Mouse (Mus musculus): Measurements from ENCODE around the gene Zc2hc1c.

Gene Zc2hc1c

GRCm38 (mm10) chr12:85284996-85285395 is 3.4 kb upstream of the Zc2hc1c start:
- no peak for DNase-seq (ENCODE audit: low spot score)

- DNase-seq (ENCODE audit: low spot score), result no peak
Measured at GRCm38 (mm10) chr12:85286941-85287340, 1.4 kb upstream of the Zc2hc1c start.

- DNase-seq (ENCODE audit: low spot score), result peak; percentile 50
Measured at GRCm38 (mm10) chr12:85287809-85288485, 444 bp upstream of the Zc2hc1c start, which contains the start of gene Acyp1. Acyp1 (minus strand) TSS chr12:85288438.

- no peak for DNase-seq (ENCODE audit: low spot score)
Measured at GRCm38 (mm10) chr12:85289157-85290000, 988 bp downstream of the Zc2hc1c start.

- no peak for DNase-seq (ENCODE audit: low spot score)
Measured at GRCm38 (mm10) chr12:85290633-85291032, 2.2 kb downstream of the Zc2hc1c start.

GRCm38 (mm10) chr12:85291541-85291940 is 3.1 kb downstream of the Zc2hc1c start:
- no peak for DNase-seq (ENCODE audit: low spot score)

- no peak for DNase-seq (ENCODE audit: low spot score)
Measured at GRCm38 (mm10) chr12:85292288-85292687, 3.9 kb downstream of the Zc2hc1c start.

GRCm38 (mm10) chr12:85292906-85293305 is 4.5 kb downstream of the Zc2hc1c start:
- DNase-seq (ENCODE audit: low spot score), result no peak

GRCm38 (mm10) chr12:85295506-85295905 is 7.1 kb downstream of the Zc2hc1c start:
- no peak for DNase-seq (ENCODE audit: low spot score)

GRCm38 (mm10) chr12:85296915-85297314 is 8.5 kb downstream of the Zc2hc1c start:
- DNase-seq (ENCODE audit: low spot score), result no peak

- no peak for DNase-seq (ENCODE audit: low spot score)
Measured at GRCm38 (mm10) chr12:85297345-85297997, 9.1 kb downstream of the Zc2hc1c start.

- no peak for DNase-seq (ENCODE audit: low spot score)
Measured at GRCm38 (mm10) chr12:85298127-85298834, 9.9 kb downstream of the Zc2hc1c start.

- DNase-seq (ENCODE audit: low spot score), result no peak
Measured at GRCm38 (mm10) chr12:85298835-85299180, 10.4 kb downstream of the Zc2hc1c start.

GRCm38 (mm10) chr12:85303256-85303655 is 14.9 kb downstream of the Zc2hc1c start:
- no peak for DNase-seq (ENCODE audit: low spot score)

- DNase-seq (ENCODE audit: low spot score), result no peak
Measured at GRCm38 (mm10) chr12:85304725-85305124, 16.3 kb downstream of the Zc2hc1c start.

- peak; percentile 79 for DNase-seq (ENCODE audit: low spot score)
Measured at GRCm38 (mm10) chr12:85305247-85305892, 17.0 kb downstream of the Zc2hc1c start.

GRCm38 (mm10) chr12:85308651-85309050 is 20.3 kb downstream of the Zc2hc1c start:
- DNase-seq (ENCODE audit: low spot score), result no peak

- no peak for DNase-seq (ENCODE audit: low spot score)
Measured at GRCm38 (mm10) chr12:85330153-85330552, 41.8 kb downstream of the Zc2hc1c start.

GRCm38 (mm10) chr12:85337567-85338311 is 49.3 kb downstream of the Zc2hc1c start:
- no peak for DNase-seq (ENCODE audit: low spot score)

- DNase-seq (ENCODE audit: low spot score), result no peak
Measured at GRCm38 (mm10) chr12:85338815-85339214, 50.4 kb downstream of the Zc2hc1c start.

- peak; percentile 88 for DNase-seq (ENCODE audit: low spot score)
Measured at GRCm38 (mm10) chr12:85339243-85339729, 50.9 kb downstream of the Zc2hc1c start, which contains the start of gene Nek9. Nek9 (minus strand) TSS chr12:85339362.

All from ovary, postnatal 36 days (tissue).